Mouse (Mus musculus): ENCODE data around the gene C8b. TPM values are rescaled to one million over a fixed set of nuclear protein-coding genes. Genes with fewer than 3 reads are reported as not detected.

Gene C8b
- polyA plus RNA-seq (2017; shearing (Covaris generic)): not detected

DNA sequence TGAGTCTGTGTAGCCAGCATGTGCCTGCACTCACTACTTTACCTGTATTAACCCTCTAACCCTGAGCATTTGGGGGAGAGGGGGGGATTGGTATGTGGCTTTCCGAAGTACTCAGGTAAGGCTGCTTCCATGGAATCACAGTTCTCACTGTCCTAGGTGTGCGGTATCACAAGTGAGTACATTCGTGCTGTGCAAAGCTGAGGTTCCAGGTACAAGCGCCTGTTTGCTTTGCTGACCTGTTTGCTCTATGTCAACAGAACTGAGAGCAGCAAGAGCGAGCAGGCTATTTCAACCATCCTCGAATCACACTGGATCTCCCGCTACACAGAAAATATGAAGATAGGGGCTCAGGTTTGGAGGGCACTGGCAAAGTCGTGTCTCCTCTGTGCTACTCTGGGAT, at the start of gene C8b:
Gene C8b, plus strand, starts transcription at position 253 of the 400 bp plus-strand sequence.
- no peak for ATAC-seq

DNA sequence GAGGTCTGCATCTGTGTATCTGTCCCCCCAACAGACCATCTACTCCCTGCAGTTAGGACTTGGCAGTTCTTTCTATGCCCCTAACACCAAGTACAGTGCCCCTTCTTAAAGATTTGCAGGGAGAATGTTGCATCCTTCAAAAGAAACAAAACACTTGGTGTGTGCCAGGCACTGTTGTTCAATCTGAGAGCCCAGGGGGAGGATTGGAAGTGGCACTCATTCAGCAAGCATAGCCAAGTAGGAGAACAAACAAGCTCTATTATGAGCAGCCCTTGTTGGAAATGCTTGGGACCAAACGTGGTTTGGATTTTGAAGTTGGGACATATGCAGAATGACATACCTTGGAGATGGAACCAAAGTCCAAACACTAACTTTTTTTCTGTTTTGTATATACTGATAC, 49.6 kb upstream of the C8b start:
- no peak for ATAC-seq

DNA sequence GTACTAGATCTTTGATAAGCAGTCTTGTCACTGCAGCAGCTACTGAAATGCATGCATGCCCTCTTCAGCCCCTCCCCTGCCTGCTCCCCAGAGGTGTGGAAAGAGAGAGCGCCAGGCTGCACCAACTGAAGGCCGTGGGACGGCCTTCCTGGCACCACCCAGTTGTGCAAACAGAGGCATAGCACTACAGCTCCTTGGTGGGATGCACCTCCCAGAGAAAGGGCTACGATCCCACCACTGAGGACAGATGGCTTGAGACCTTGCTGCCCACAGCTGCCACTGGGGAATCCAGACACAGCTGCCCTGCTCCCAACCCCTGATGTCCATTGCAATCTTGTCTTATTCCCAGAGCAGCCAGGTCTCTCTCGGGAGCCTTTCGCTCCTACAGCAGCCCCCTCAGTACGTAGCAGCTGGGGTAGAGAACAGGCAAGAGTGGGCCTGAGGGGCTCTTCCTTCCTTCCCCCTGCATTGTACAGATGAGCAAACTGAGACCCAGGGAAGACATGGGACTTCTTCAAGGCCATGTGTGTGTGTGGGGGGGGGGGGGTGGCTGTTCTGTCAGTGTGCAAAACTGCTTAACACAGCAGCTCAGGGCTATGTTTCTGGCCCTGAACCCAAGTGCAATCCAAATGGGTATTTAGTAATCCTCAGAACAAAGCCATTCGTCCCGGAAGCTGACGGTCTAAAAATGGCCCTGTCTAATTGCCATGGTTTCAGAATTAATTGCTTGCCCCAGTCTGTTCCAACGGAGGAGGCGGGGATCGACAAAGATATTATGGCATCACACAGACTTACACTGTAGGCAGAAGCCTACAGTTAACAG, 46.9 kb upstream of the C8b start:
- ATAC-seq: no peak

DNA sequence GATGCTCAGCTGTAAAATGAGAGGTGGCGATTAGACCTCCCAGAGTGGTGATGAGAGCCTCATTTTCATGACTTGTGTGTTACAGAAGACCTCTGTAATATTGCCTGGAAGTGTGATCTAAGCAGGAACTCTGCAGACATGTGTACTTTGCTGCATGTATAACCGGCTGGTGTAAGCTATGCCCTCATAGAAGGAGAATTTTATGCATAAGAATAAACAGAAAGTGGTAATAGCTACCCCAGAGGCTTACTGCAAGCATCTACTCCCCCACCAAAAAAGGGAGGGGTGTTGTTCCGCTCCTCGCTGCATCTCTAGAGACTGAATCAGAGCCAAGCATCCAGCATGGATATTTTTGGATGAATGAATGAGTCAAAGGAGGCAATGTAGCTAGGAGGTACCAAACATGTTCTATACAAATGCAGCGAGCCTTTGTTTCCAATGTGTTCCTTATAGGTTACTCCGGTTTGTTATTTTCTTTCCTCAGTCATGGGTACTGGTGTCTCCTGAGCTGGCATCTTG, 42.5 kb upstream of the C8b start:
- ATAC-seq: no peak

DNA sequence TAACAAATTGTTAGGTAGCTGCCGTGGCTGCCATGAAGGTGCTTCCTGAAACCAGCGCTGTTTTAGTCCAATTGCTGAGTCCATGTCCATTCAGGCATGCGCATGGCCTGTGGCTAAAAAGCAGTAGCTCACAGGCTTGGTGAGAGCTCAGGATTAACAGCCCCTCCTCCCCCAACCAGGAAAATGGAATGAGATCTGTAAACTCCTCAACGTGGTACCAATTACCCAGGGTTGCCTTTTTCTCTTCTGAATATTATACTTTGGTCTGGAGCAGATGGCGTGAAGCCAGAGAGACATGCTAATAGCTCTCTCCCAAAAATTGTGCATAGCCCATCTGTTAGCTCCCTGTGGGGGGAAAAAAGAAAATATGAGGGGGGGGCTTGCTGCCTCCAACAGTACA, 41.9 kb upstream of the C8b start:
- ATAC-seq: no peak

DNA sequence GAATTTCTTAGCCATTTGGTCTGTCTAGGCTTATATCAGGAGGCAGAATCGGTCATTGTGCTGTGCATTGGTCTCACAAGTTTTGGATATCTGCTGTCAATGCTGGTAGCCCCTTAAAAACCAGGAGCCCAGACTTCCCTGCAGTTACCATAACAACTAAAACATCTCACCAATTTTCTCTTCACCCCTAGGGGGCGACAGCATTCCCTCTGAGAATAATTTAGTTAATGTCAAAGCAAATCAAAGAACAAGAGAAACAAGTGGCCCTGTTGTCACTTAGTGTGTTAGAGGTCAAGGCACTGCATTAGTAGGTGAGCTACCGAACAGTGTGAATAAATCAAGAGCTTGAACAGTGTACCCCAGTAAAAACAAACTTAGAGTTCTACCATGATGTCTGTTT, 40.4 kb upstream of the C8b start:
- no peak for ATAC-seq

DNA sequence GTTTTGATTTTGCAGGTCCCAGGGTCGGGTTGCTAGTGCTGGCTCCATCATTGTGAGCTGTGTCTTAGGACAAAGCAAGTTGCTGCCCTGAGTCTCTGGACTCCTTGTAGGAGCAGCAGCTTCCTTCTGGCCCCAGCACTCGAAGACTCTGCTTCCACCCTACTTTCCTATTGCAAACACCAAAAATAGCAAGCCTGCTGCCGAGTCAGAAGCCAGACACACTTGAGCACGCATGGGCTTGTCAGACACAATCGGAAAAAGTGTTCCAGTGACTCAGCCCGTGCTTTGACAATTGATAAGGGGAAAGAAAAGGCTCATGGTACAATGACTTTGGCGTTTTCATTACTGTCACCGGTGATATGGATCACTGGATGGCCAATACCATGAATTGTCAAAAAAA, 36.9 kb upstream of the C8b start:
- ATAC-seq: no peak

DNA sequence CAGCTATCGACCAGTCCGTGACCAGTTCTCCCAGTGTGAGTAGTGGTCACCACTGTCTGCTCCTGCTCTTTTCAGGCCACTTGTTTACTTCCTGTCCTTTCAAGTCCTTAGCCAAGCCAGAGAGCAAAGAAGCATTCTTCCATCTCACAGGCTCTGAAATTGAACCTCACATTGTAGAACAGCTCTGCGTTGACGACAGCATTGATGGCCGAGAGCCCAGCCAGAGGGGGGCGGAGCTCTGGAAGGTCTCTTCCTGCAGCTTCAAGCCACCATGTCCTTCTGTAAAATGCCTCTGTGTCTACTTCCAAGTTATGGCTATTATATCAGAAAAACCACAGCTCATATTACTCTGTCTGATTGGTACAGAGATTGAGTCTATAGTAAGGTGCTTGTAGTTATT, 19.6 kb upstream of the C8b start:
- no peak for ATAC-seq

DNA sequence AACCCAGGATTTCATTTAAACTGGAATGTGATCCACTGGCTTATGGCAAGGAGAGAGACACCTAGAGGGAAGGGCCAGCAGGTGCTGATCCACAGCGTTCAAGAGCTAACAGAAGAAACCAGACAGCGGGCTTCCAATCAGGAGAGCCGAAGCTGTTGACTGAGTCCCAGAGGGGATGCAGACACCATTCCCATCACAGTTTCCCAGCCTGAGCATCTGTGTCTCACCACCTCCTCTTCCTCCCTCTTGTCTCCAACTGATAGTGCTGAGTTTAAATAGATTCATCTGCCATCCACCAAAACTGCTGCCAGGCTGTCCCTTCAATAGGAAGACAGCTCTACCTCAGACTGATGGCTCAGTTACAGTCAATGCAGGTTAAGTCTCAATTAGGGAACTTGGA, 12.0 kb upstream of the C8b start:
- no peak for ATAC-seq

DNA sequence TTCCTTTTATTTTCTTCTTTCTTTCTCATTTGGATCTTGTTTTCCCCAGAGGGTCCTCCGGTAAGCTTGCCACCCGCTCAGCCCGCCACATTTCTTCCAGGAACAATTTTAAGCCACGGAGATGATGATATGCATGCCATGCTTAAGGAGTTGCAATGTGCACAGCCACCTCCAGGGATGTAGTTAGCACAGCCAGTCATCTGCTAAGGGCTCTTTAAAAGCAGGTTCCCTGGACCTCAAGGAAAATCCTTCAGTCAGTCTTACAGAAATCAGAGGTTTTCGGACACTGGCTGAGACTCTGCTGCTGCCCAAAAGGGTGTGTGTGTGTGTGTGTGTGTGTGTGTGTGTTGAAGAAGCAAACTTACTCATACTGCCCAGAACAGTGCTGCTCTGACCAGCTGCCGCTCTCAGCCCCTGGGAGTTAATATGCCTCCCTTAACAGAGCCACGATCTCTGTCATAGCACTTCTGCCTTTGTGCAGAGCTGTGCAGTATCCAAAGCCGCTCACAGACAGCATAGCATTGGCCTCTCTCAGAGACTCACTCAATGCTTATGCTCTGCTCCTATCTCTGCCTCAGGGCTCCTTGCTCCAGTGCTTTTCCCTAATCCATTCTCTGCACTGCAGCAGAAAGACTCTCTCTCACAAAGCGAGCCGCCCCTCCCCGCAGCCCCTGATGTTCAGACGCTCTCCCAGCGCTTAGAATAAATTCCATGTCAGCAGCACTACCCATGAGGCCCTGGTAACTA, 5.1 kb upstream of the C8b start:
- ATAC-seq: no peak

DNA sequence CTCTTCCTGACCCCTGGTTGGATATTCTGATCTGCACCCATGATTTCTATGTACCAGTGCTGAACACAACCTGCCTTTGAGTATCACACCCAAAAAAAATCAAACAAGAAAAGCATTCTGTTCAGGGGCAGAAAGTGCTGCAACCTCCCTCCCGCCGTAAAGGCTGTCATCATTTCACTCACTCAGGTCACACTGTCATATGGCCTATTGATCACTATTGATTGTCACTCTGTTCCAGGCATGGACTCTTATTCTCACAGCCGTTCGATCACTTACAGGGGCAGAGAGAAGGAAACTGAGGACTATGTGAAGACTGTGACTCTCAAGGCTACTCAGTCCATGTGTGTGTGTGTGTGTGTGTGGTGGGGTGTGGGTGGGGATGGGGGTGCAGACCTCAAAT, 2.1 kb downstream of the C8b start:
- no peak for ATAC-seq

DNA sequence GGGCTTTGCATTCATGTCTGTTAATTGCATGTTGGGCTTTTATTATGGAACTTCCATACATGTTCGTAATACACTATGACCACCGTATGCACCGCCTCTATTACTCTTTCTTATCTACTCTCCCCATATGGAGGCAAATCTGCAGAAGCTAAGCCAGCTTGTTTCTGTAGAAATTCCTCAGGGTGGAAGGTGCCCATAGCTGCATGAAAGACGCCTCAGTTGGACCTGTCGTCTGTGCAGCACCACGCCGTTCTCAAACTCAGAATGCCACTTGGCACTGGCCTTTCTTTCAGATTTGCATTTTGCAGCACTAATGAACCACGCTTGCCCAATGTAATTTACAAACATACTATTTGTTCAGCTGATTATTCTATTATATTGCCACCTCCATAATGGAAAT, 3.5 kb downstream of the C8b start:
- ATAC-seq: no peak

DNA sequence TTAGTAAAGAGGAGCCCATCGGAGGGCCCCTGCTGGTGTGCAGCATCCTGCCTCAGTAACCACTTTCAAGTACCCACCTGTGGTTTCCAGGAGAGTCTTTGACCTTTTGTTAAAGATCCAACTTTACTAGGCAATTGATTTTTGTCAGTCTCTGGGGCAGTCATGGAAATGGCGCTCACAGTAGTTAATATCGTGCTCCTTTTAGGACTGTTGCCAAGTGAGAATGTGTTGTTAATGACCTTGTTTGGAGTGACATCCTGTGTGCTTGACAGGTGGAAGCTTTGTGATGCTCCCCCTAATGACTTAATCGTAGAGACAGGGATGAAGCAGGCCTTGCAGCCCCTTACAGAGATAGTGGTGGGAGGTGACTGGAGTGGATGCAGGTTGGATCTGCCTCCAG, 4.2 kb downstream of the C8b start:
- ATAC-seq: no peak

DNA sequence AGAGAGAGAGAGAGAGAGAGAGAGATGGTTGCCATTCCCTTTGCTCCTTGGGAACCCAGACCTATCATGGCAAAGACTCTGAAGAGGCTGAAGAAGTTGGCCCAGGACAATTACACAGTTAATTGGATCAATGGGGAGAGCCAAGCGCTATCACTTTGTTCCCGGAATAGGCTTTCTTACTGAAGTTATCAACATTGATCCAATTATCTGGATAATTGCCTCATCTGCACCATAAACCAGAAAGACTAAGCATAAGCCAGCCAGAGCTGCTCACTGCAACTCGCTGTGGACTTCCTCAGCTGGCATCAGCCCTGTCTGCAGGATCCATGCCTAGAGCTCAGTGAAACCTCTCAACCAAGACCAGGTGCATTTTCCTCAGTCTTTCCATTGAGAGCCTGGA, 9.5 kb downstream of the C8b start:
- no peak for ATAC-seq

DNA sequence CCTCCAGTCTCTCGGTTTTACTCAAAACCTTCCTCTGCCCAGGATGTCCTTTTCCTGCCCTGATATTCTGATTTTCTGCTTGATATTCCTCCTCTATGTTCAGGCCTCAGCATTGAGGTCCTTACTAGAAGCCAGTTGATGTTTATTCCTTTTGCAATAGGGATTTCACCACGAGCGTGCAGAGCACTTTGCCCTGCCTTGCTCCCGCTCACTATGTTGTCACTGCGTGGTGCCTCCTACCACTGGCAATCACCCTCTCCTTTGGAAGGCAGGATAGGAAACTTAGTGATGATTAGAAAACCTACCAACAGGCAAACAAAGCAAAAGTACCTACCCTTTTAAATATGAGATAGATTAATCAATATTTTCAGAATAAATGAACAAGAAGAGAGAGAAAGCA, 13.3 kb downstream of the C8b start:
- no peak for ATAC-seq

DNA sequence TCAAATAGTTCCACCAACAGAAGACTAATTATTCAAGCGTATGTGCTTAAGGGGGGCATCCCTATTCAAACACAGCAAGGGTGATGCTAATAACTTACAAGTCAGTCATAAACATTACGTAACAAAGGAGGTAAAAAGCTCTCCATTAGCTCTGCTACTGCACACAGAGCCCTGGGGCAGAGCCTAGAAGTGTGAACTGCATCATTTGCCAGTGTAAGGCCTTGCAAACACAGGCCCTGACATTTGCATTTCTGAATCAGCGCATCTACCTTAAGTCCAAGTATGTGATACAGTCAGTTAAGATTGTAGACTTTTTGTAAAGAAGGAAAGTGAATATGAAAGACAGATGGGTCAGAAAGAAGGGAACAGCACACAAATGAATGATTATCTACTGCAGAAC, 15.3 kb downstream of the C8b start:
- ATAC-seq: no peak

DNA sequence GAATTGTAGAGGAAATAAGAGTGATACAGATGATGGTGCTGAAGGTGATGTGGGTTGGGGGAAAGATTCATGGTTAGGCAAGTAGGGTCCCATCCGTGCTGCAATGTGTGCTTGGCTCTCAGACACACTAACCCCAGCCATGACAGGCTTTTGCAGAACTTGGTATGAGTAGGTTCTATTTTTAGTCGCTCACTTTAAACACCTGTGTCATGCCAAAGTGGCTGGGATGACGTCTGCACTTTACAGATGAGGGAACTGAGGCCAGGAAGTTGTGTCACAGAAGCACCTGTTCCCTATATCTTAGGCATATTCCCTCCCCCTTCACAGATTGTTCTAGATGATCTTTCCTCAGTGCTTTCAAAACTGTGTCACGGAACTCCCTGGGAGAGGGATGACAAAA, 16.2 kb downstream of the C8b start:
- ATAC-seq: no peak

DNA sequence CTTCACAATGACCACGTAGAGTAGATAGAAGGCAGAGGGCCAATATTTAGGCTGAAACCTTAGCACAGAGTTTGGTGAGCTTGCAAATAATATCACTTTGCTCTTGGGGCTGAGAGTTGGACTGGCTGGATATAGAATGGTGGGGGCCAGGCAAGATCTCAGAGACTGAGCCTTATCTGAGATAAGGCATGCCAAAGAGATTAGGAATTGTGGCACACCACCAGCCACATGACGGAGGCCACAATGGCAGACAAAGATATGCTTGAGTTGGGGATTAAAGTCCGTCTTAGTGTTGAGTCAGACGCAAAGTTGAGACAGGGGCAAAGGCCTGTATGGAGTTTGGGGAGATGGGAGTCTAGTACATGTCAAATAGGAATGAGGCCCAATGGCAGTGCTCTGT, 26.0 kb downstream of the C8b start:
- no peak for ATAC-seq

DNA sequence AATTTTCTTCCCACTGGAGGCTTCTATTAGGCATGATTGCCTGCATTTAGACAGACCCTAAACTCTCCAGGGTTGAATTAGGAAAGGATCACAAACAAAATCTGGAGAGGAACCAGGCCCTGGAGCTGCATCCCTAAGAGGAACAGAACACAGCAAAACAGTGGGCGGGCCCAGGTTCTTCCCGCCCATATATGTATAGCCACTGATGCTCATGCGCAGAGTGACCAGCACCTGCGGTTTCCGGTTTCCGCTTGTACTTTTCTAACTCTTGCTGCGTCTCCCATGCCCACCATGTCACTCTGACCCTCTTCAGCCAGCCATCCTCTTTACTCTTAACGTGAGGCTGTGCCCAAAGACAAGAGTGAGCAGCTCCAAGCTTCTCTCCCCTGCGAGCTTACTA, 32.8 kb downstream of the C8b start:
- ATAC-seq: no peak

DNA sequence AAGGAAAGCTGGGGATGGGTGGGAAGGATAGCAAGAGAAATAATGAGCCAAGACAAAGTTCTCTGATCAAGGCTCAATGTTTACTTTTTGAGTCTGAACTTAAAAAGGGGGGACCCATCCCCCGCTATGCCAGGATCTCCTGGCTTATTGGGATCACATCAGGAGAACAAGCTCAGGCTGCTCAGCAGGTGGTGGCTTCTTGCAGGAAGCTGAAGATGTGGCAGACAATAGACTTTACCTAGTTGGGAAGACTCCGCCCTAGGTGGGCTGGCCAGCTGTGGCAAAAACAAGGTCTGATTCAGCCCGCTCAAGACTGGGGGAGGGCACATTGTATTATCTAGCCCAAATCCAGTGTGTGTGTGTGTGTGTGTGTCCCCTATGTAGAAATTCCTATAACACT, 35.5 kb downstream of the C8b start:
- ATAC-seq: no peak

DNA sequence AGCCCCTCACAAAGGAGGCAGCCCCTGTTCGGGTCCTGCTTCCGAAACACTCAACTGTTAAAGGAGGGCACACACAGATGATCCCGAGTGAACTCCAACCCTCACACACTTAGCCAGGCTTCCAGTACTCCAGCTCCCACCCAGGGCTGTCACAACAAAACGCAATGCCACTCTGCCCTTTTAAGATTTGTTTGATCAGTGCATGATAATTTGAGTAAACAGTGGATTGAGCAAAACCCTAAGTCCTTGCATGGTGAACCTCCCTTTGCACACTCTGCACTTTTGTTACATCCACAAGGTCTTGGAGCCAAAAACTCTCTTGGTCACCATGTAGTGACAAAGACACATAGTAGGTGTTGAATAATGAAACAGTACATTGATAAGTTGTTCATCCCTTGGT, 38.0 kb downstream of the C8b start:
- ATAC-seq: no peak

DNA sequence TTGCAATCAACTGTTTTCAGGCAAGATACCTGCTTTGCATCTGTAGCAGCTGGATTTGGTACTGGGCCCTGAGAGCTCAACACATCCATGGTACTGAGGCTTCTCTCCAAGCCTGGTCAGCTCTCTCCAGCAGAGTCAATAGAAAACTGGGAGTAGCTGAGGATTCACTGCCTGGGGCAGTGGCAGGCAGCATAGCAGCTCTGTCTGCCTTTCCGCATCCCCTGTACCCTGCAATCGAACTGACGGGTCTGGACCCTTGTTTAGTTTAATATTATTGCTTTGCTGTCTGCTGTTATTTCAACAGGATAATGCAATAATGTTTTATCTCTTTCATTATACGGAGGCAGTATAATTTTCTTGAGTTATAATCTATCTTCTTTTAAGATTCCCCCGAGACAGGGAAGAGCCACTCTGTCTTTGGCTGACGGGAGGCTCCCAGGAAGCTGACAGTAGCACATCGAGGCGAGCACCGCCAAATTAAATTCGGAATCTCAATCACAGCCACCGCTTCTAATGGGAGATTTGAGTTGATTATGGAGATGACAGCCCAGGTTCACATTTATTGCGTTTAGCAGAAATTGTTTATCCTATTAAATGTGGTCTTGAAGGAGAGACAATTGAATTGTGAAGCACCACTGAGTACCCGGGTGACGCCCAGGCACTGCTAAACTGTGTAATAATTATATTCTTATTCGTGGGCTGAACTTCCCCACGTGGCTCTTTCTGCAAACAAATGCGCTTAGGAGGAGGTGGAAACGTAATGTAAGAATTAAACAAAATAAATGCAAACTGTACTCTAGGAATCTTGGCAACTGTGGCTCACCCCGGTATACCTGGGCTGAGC, 39.5 kb downstream of the C8b start:
- ATAC-seq: no peak

DNA sequence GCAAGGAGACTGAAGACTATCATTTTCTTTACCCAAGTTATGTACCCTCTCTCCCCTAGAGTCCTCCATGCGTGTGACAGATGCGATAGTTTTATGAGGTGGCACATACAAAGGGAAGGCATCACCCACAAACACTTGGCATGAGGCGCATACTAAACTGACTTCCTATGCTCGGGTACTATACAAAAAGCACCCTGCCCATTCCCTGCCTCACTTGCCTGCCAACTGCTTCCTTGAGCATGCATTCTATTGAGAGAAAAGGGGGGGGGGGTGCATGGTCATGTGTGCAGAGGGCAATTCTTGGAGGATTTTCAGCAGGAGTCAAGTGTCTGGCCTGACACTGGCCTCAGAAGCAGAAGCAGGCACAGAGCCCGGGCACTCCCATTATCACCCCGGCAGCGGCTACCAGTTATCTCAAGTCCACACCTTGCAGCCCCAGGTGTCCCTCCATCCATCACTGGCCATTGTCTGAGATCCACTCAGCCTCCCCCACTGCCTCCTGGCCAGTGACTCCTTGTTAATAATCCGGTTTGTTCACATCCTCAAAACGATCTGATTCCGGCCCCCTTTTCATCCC, 44.7 kb downstream of the C8b start:
- ATAC-seq: no peak
